Mouse (Mus musculus) thymus, adult 2 months (tissue): Measurements from ENCODE around the gene Brox.

Experiments used
- CTCF ChIP-seq: fragments of 200-500 bp; IDR thresholded peaks from 2 replicates; pipeline ENCODE4 v1.5.1; 2012; ENCODE audit warnings: mild to moderate bottlenecking, control low read depth, low read length, moderate library complexity, borderline replicate concordance; ENCODE audit not compliant: control insufficient read depth, poor library complexity, insufficient read depth; ENCODE audit errors: extremely low read depth
- POLR2A ChIP-seq: fragments of 200-500 bp; IDR thresholded peaks from 2 replicates; pipeline ENCODE4 v1.6.1; 2012; ENCODE audit warnings: mild to moderate bottlenecking, low read length, control low read depth, moderate library complexity; ENCODE audit not compliant: control insufficient read depth, poor library complexity, insufficient read depth; ENCODE audit errors: extremely low read depth

- TF ChIP-seq POLR2A (no peak), CTCF (no peak)
Measured at GRCm38 (mm10) chr1:183312076-183312475, 15.0 kb upstream of the Brox start.
